Mouse (Mus musculus) lung, postnatal 0 days (tissue): ENCODE measurements around the gene Rbmxl2. TPM values are rescaled to one million over a fixed set of nuclear protein-coding genes. Genes with fewer than 3 reads are reported as not detected.

Source experiments
- ATAC-seq: fragments of 200-750 bp; cut with Nextera tagmentation; 2 replicates; pipeline ENCODE4 v1.8.0; 2017; ENCODE audit warnings: moderate library complexity
- DNase-seq: peaks from one replicate; pipeline ENCODE4 v3.0.0-alpha.2; 2016; ENCODE audit warnings: low spot score
- H3K27ac ChIP-seq: fragments of 300-500 bp; sonication (generic); 2 replicates; pipeline ENCODE4 v1.5.1; 2014; ENCODE audit warnings: antibody characterized with exemption, mild to moderate bottlenecking, low read length, mixed read lengths
- H3K27me3 ChIP-seq: fragments of 300-500 bp; sonication (generic); replicated peaks from 2 replicates; pipeline ENCODE4 v1.6.1; 2014; ENCODE audit warnings: low read length, mixed read lengths; ENCODE audit not compliant: insufficient read depth
- H3K36me3 ChIP-seq: fragments of 300-500 bp; sonication (generic); 2 replicates; pipeline ENCODE4 v1.6.1; 2014; ENCODE audit warnings: low read length, mixed read lengths; ENCODE audit not compliant: insufficient read depth
- H3K4me1 ChIP-seq: fragments of 300-500 bp; sonication (generic); 2 replicates; pipeline ENCODE4 v1.6.1; 2014; ENCODE audit warnings: antibody characterized with exemption, low read depth, low read length, mixed read lengths; ENCODE audit not compliant: insufficient read depth
- H3K4me2 ChIP-seq: fragments of 300-500 bp; sonication (generic); replicated peaks from 2 replicates; pipeline ENCODE4 v1.6.1; 2014; ENCODE audit warnings: low read depth, mild to moderate bottlenecking, low read length, moderate library complexity, mixed read lengths
- H3K4me3 ChIP-seq: fragments of 300-500 bp; sonication (generic); 2 replicates; pipeline ENCODE4 v1.5.1; 2014; ENCODE audit warnings: low read depth, low read length
- H3K9ac ChIP-seq: fragments of 300-500 bp; sonication (generic); replicated peaks from 2 replicates; pipeline ENCODE4 v1.6.1; 2014; ENCODE audit warnings: low read depth, mild to moderate bottlenecking
- H3K9me3 ChIP-seq: fragments of 300-500 bp; sonication (generic); 2 replicates; pipeline ENCODE4 v1.6.1; 2016; ENCODE audit warnings: low read length, mixed read lengths
- CTCF ChIP-seq: IDR thresholded peaks from 2 replicates; pipeline ENCODE4 v1.5.1; 2016; ENCODE audit warnings: antibody characterized with exemption, mild to moderate bottlenecking
- EP300 ChIP-seq: IDR thresholded peaks from 2 replicates; pipeline ENCODE4 v1.6.1; 2016; ENCODE audit warnings: antibody characterized with exemption, mild to moderate bottlenecking, control low read depth
- WGBS: fragments of 180-500 bp; shearing (Covaris S2); extraction: QIAGEN DNeasy Blood & Tissue Kit; methylation state at CpG from one replicate; pipeline ENCODE4 v1.1.7; 2014; 5-methylcytosine and 5-hydroxymethylcytosine counted together
- polyA plus RNA-seq: library from polyadenylated mRNA; unstranded; fragments of >200 nt; fragmentation: Nextera tagmentation; extraction: Ambion mirVana; gene quantifications from 2 replicates; pipeline ENCODE4 v1.2.1, GENCODE M21; 2015

Rbmxl2 gene
- not detected in 2 replicates for polyA plus RNA-seq

DNA sequence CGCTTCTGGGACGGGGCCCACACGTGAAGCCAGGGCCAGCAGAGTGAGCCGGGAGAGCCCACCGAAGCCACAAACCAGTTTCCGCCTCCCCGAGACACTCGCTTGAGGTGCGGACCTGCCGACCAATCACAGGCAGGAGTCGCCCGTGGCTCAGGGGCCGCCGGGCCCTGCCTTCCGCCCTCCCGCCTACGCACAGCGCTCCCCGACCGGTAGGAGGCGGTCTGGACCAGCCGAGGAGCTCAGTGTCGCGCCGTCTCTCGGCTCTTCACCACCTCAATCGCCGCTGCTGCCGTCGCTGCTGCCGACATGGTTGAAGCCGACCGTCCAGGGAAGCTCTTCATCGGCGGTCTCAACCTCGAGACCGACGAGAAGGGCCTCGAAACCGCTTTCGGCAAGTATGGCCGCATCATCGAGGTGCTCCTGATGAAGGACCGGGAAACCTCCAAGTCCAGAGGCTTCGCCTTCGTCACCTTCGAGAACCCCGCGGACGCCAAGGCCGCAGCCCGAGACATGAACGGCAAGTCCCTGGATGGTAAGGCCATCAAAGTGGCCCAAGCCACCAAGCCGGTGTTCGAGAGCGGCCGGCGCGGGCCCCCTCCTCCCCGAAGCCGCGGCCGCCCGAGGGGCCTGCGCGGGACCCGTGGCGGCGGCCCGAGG is at the start of gene Rbmxl2:
Gene Rbmxl2 (plus strand): TSS at position 242 of the 657 bp plus-strand sequence.
- 40% methylated on average over 67 of the region's 70 CpGs for WGBS
- DNase-seq (no peak), ATAC-seq (no peak)
- Histone ChIP-seq H3K27ac (no peak within 1 kb of the TSS), H3K4me2 (no peak within 1 kb of the TSS), H3K9me3 (no peaks in the 10 kb centered on the region), H3K4me3 (peak within 1 kb of the TSS; percentile 4; the same call in 1 of the 2 replicates), H3K9ac (no peak within 1 kb of the TSS), H3K27me3 (peaks cover 25% of the 10 kb centered on the region; the same call in 1 of the 2 replicates), H3K36me3 (no peaks in the 10 kb centered on the region), H3K4me1 (no peaks in the 10 kb centered on the region)
- TF ChIP-seq EP300: no peak
- no peak for TF ChIP-seq CTCF

DNA sequence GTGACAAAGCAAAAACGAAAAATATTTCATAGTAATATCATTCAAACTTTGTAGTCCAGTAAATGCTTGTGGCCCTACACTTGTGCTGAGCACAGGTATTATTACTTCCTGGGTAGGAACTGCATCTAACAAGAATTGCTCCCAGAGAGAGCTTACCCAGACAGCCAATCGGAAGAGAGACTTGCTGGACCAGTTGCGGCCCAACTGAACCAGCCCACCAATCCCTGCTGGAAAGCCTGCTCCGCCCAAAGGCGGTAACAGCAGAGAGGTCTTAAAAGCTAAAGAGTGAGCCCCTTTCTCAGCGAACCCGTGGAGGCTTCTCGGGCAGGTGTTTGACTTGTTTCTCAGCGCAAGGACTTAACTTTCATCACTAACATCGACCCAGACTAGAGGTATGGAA is 42.6 kb upstream of the Rbmxl2 start, which contains the start of gene Nlrp14:
Gene Nlrp14 (plus strand): TSS at position 301 of the 400 bp plus-strand sequence.
- ATAC-seq (no peak), DNase-seq (no peak)
- no peak within 1 kb of the TSS for H3K4me2 ChIP-seq
- H3K4me3 ChIP-seq: no peak within 1 kb of the TSS
- no peaks in the 10 kb centered on the region for H3K27me3 ChIP-seq
- TF ChIP-seq EP300 (no peak), CTCF (no peak)
- 79% methylated on average over 10 of the region's 10 CpGs for WGBS
- H3K36me3 ChIP-seq: no peaks in the 10 kb centered on the region
- H3K4me1 ChIP-seq: no peaks in the 10 kb centered on the region
- no peak within 1 kb of the TSS for H3K27ac ChIP-seq
- no peaks in the 10 kb centered on the region for H3K9me3 ChIP-seq
- H3K9ac ChIP-seq: no peak within 1 kb of the TSS

DNA sequence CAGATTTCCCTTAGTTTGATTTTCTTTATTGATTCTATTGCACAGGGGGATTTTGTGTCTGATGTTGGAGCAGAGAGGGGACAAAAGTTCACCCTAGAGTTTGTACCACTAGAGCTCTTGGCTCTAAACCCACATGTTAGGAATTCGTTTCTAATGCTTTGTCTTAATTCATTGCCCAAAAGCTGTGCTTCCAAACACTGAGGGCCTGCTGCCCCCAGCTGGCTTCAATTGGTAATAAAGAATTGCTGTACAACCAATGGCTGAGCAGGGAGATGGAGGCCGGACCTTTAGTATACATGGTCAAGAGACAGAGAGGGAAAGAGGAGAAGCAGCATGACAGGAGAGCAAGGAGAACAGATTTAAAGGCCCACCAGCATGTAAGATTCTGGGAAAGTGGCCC is 28.8 kb upstream of the Rbmxl2 start:
- Histone ChIP-seq H3K4me2 (no peak overlapping the region), H3K9me3 (no peaks in the 10 kb centered on the region), H3K27me3 (no peaks in the 10 kb centered on the region), H3K9ac (no peak overlapping the region), H3K4me1 (no peaks in the 10 kb centered on the region), H3K27ac (no peak overlapping the region), H3K36me3 (no peaks in the 10 kb centered on the region), H3K4me3 (no peak overlapping the region)
- WGBS: 29% methylated on average over 2 of the region's 2 CpGs
- TF ChIP-seq CTCF (no peak), EP300 (no peak)
- no peak for DNase-seq
- ATAC-seq: no peak

DNA sequence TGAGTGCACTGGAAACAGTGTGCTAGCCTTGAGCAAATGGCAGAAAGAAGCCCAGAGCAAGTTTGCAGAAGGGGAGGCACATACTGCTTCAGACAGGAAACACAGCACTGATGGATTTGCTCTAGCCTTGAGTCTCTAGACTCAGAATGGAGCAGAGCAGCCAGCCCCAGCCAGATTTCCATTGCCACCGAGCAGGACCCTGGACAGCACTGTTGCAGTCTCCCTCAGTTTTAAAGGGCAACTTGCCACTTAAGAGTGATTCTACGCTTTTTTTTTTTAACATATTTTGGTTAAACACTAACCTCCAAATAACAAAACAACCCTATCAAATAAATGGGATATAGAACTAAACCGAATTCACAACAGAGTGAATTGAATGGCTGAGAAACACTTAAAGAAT is 7.4 kb upstream of the Rbmxl2 start:
- Histone ChIP-seq H3K4me3 (no peak overlapping the region), H3K36me3 (no peaks in the 10 kb centered on the region), H3K27ac (no peak overlapping the region), H3K4me1 (no peaks in the 10 kb centered on the region), H3K4me2 (no peak overlapping the region), H3K9ac (no peak overlapping the region), H3K9me3 (no peaks in the 10 kb centered on the region), H3K27me3 (no peaks in the 10 kb centered on the region)
- no peak for ATAC-seq
- 35% methylated on average over 3 of the region's 3 CpGs for WGBS
- no peak for DNase-seq
- TF ChIP-seq CTCF (no peak), EP300 (no peak)

DNA sequence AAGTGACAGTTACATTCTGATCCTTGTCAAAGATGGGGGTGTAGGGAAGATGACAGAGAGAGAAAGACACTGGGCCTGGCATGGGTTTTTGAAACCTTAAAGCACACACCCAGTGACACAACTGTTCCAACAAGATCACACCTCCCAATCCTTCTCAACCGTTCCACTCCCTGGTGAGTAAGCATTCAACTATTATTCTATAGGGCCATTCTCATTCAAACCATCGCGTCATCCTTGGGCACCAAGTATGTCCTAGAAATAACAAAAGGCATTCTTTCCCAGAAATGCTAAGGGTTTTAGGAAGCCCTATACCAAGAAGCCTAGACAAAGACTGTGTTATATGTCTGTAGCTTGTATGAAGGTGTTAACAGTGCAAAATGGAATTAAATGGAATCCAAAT is 1.4 kb upstream of the Rbmxl2 start:
- 90% methylated on average over 3 of the region's 3 CpGs for WGBS
- no peak for TF ChIP-seq EP300
- no peak for TF ChIP-seq CTCF
- Histone ChIP-seq H3K27ac (no peak overlapping the region), H3K4me2 (no peak overlapping the region), H3K27me3 (peaks cover 25% of the 10 kb centered on the region; the same call in 1 of the 2 replicates), H3K36me3 (no peaks in the 10 kb centered on the region), H3K9me3 (no peaks in the 10 kb centered on the region), H3K9ac (no peak overlapping the region), H3K4me3 (no peak overlapping the region), H3K4me1 (no peaks in the 10 kb centered on the region)
- DNase-seq (no peak), ATAC-seq (no peak)

DNA sequence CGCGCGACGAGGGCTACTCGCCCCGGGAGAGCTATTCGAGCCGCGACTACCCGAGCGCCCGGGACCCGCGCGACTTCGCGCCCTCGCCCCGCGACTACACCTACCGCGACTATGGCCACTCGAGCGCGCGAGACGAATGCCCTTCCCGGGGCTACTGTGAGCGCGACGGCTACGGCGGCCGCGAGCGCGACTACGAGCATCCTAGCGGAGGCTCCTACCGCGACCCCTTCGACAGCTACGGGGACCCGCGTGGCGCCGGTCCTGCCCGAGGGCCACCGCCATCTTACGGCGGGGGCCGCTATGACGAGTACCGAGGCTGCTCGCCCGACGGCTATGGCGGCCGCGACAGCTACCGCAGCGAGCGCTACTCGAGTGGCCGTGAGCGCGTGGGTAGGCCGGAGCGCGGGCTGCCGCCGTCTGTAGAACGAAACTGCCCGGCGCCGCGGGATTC is 906 bp downstream of the Rbmxl2 start:
- TF ChIP-seq CTCF (no peak), EP300 (no peak)
- Histone ChIP-seq H3K4me3 (peak overlapping the region; percentile 4; the same call in 1 of the 2 replicates), H3K27ac (no peak overlapping the region), H3K9ac (no peak overlapping the region), H3K27me3 (peaks cover 25% of the 10 kb centered on the region; the same call in 1 of the 2 replicates), H3K9me3 (no peaks in the 10 kb centered on the region), H3K36me3 (no peaks in the 10 kb centered on the region), H3K4me2 (no peak overlapping the region), H3K4me1 (no peaks in the 10 kb centered on the region)
- WGBS: 29% methylated on average over 73 of the region's 77 CpGs
- DNase-seq: no peak
- no peak; the same call in 1 of the 2 replicates for ATAC-seq
